Mouse (Mus musculus): ENCODE measurements around the gene 2010111I01Rik.
"Not testable (repeated sequence)": the region's sequence is repeated elsewhere in the genome, so short reads cannot be mapped to it uniquely, and the experiment has no call there.

- TF ChIP-seq CTCF (IDR thresholded peaks at IDR 0.05; ENCODE audit: low read depth, low read length); POLR2A (IDR thresholded peaks at IDR 0.05; ENCODE audit: borderline replicate concordance, low read depth, low read length): not testable (repeated sequence)
Measured at GRCm38 (mm10) chr13:63353312-63353711, 388.6 kb downstream of the 2010111I01Rik start.

Measured in bone marrow macrophage, adult 2 months (primary cell).